Mouse (Mus musculus): Measurements from ENCODE around the gene Sik3. TPM values are rescaled to one million over a fixed set of nuclear protein-coding genes. Genes with fewer than 3 reads are reported as not detected.

Sik3 gene
- polyA plus RNA-seq, 1 experiment from 2014 or later: 5.6 TPM

DNA sequence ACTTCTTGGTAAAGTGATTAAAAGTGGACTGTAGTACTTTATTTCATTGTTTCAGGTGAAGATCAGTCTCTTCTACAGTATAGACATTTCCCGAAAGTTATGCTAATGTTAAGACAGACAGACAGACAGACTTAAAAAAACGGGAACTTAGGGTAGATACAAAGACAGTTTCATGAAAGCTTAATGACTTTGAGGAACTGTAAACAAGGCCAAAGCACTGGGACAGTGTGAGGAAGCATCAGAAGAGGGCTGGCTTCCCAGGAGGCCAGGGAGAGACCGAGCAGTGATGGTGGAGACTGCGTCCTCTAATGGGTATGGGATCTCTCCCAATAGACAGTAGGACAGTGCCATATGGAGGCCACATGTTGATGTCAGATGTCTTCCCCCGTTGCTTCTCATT is 86.5 kb downstream of the Sik3 start:
- WGBS: 91% methylated on average over 5 of the region's 5 CpGs
- DNase-seq (ENCODE audit: extremely low spot score, low spot score): no peak

GRCm38 (mm10) chr9:46103154-46103553 is 90.5 kb downstream of the Sik3 start:
- Histone ChIP-seq H3K4me3 (no peak overlapping the region), H3K36me3 (replicated peaks) (no peaks in the 10 kb centered on the region; the same call in 1 of the 2 replicates), H3K27me3 (ENCODE audit: poor library complexity, severe bottlenecking) (no peaks in the 10 kb centered on the region), H3K4me1 (peaks cover 7% of the 10 kb centered on the region), H3K27ac (no peak overlapping the region), H3K9me3 (no peaks in the 10 kb centered on the region)
- no peak for DNase-seq (ENCODE audit: extremely low spot score, low spot score)
- 91% methylated on average over 7 of the region's 7 CpGs for WGBS

More for the DNA sequence above, 86.5 kb downstream of the Sik3 start:
- H3K27ac ChIP-seq: no peak overlapping the region
- H3K9me3 ChIP-seq: no peaks in the 10 kb centered on the region
- H3K4me1 ChIP-seq: 0 out of 2 replicates have a peak, but pooled peaks cover 4% of the 10 kb centered on the region
- no peak overlapping the region for H3K4me3 ChIP-seq
- no peaks in the 10 kb centered on the region for H3K27me3 ChIP-seq (ENCODE audit: poor library complexity, severe bottlenecking)
- H3K36me3 ChIP-seq (replicated peaks): no peaks in the 10 kb centered on the region; the same call in 1 of the 2 replicates

DNA sequence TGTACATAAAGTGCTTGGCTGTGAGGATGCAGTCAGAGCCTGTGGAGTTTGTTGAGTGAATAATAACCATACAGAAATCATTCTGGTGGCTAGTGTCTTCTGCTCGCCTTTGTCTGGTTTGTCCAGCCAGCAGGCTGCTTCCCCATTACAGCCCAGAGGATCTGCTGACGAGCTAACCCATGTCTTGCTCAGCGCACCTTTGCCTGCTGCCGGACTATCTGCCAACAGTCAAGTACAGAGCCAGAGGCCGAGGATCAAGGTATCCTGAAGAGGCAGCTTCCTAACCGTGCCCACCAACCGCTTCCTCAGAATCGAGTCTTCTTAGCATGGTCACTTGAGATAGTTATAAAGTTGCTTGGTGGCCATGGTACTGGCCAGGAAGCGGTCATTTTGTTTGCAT is 93.5 kb downstream of the Sik3 start:
- 90% methylated on average over 9 of the region's 9 CpGs for WGBS
- Histone ChIP-seq H3K4me1 (peaks cover 15% of the 10 kb centered on the region), H3K27ac (no peak overlapping the region), H3K4me3 (no peak overlapping the region), H3K9me3 (no peaks in the 10 kb centered on the region), H3K27me3 (ENCODE audit: poor library complexity, severe bottlenecking) (no peaks in the 10 kb centered on the region), H3K36me3 (replicated peaks) (no peaks in the 10 kb centered on the region; the same call in 1 of the 2 replicates)
- DNase-seq (ENCODE audit: extremely low spot score, low spot score): no peak

GRCm38 (mm10) chr9:46110648-46111047 is 98.0 kb downstream of the Sik3 start:
- no peak for DNase-seq (ENCODE audit: extremely low spot score, low spot score)
- Histone ChIP-seq H3K4me3 (no peak overlapping the region), H3K4me1 (peaks cover 34% of the 10 kb centered on the region), H3K27me3 (ENCODE audit: poor library complexity, severe bottlenecking) (no peaks in the 10 kb centered on the region), H3K27ac (no peak overlapping the region), H3K36me3 (replicated peaks) (no peaks in the 10 kb centered on the region), H3K9me3 (no peaks in the 10 kb centered on the region)
- 79% methylated on average over 7 of the region's 7 CpGs for WGBS

- DNase-seq (ENCODE audit: extremely low spot score, low spot score): no peak
- no peaks in the 10 kb centered on the region for H3K27me3 ChIP-seq (ENCODE audit: poor library complexity, severe bottlenecking)
- no peaks in the 10 kb centered on the region for H3K9me3 ChIP-seq
- H3K27ac ChIP-seq: no peak overlapping the region
- H3K4me1 ChIP-seq: peaks cover 41% of the 10 kb centered on the region
- no peaks in the 10 kb centered on the region for H3K36me3 ChIP-seq (replicated peaks)
- no peak overlapping the region for H3K4me3 ChIP-seq
These were observed 98.7 kb downstream of the Sik3 start for GRCm38 (mm10) chr9:46111334-46111733.

GRCm38 (mm10) chr9:46112246-46112645 is 99.6 kb downstream of the Sik3 start:
- DNase-seq (ENCODE audit: extremely low spot score, low spot score): no peak
- Histone ChIP-seq H3K27me3 (ENCODE audit: poor library complexity, severe bottlenecking) (no peaks in the 10 kb centered on the region), H3K4me3 (no peak overlapping the region), H3K4me1 (peaks cover 41% of the 10 kb centered on the region), H3K27ac (peak overlapping the region; percentile 49; the same call in 1 of the 2 replicates), H3K9me3 (no peaks in the 10 kb centered on the region), H3K36me3 (replicated peaks) (no peaks in the 10 kb centered on the region)
- WGBS: 74% methylated on average over 5 of the region's 5 CpGs

- peaks cover 16% of the 10 kb centered on the region for H3K36me3 ChIP-seq (replicated peaks)
- no peak for DNase-seq (ENCODE audit: extremely low spot score, low spot score)
- H3K27ac ChIP-seq: no peak overlapping the region
- H3K4me3 ChIP-seq: no peak overlapping the region
- peaks cover 10% of the 10 kb centered on the region; the same call in 1 of the 2 replicates for H3K9me3 ChIP-seq
- no peaks in the 10 kb centered on the region for H3K27me3 ChIP-seq (ENCODE audit: poor library complexity, severe bottlenecking)
- H3K4me1 ChIP-seq: peaks cover 46% of the 10 kb centered on the region
- 94% methylated on average over 8 of the region's 8 CpGs for WGBS
These were observed 106.3 kb downstream of the Sik3 start for GRCm38 (mm10) chr9:46118844-46119385.

DNA sequence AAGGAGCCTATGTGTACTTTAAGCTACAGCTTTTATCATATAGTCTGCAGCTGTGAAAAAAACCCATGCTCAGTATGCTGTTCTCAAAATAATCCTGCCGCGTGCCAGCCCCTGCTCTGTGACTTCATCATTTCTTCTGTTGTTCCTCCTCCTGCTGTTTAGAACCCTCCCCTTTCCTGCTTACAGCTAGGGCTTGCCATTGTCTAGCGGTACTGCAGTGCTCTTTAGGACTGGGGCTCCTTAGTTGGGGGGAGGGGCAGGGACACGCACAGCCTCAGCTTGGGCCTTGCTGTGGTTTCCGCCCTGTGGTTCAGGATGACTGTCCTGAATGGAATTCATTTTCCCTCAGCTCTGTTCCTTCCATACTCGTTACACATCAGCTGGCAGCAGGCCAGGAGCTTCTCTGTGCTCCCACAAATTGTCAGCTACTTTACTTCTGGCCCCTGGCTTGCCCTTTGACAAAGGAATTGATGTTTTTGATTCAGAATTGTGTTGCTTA is 107.4 kb downstream of the Sik3 start:
- H3K27ac ChIP-seq: peak overlapping the region; percentile 81
- H3K4me1 ChIP-seq: peaks cover 43% of the 10 kb centered on the region
- H3K9me3 ChIP-seq: peaks cover 10% of the 10 kb centered on the region; the same call in 1 of the 2 replicates
- H3K4me3 ChIP-seq: peak overlapping the region; percentile 15; the same call in 1 of the 2 replicates
- DNase-seq (ENCODE audit: extremely low spot score, low spot score): peak; percentile 72
- H3K27me3 ChIP-seq (ENCODE audit: poor library complexity, severe bottlenecking): no peaks in the 10 kb centered on the region
- H3K36me3 ChIP-seq (replicated peaks): peaks cover 25% of the 10 kb centered on the region
- 4% methylated on average over 6 of the region's 6 CpGs for WGBS

GRCm38 (mm10) chr9:46120468-46121253 is 108.0 kb downstream of the Sik3 start:
- Histone ChIP-seq H3K4me3 (peak overlapping the region; percentile 15; the same call in 1 of the 2 replicates), H3K36me3 (replicated peaks) (peaks cover 31% of the 10 kb centered on the region), H3K9me3 (peaks cover 10% of the 10 kb centered on the region; the same call in 1 of the 2 replicates), H3K27me3 (ENCODE audit: poor library complexity, severe bottlenecking) (no peaks in the 10 kb centered on the region), H3K27ac (peak overlapping the region; percentile 81), H3K4me1 (peaks cover 37% of the 10 kb centered on the region)
- DNase-seq (ENCODE audit: extremely low spot score, low spot score): no peak
- WGBS: 89% methylated on average over 6 of the region's 6 CpGs

DNA sequence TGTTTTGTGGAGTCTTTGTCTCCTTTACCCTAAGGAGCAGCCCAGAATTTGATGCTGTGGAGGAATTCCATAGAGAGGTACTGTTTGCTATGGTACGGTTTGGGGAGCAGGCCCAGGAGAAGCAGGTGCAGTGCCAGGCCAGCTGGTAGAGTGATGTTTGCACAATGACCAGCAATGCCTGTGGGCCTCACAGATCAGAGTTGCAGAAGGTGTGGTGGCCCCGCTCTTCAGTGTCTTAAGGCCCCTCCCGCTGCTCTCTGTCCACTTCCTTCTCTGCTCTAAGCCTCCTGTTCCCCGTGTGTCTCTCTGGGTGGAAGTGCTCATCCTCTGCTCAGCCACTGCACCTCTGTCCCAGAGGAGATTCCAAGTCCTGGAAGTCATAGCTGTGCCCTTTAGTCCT is 108.9 kb downstream of the Sik3 start:
- H3K27me3 ChIP-seq (ENCODE audit: poor library complexity, severe bottlenecking): no peaks in the 10 kb centered on the region
- peaks cover 34% of the 10 kb centered on the region for H3K36me3 ChIP-seq (replicated peaks)
- DNase-seq (ENCODE audit: extremely low spot score, low spot score): no peak
- WGBS: 86% methylated on average over 4 of the region's 4 CpGs
- peak overlapping the region; percentile 48 for H3K27ac ChIP-seq
- H3K4me1 ChIP-seq: peaks cover 36% of the 10 kb centered on the region
- H3K9me3 ChIP-seq: peaks cover 10% of the 10 kb centered on the region; the same call in 1 of the 2 replicates
- no peak overlapping the region for H3K4me3 ChIP-seq

DNA sequence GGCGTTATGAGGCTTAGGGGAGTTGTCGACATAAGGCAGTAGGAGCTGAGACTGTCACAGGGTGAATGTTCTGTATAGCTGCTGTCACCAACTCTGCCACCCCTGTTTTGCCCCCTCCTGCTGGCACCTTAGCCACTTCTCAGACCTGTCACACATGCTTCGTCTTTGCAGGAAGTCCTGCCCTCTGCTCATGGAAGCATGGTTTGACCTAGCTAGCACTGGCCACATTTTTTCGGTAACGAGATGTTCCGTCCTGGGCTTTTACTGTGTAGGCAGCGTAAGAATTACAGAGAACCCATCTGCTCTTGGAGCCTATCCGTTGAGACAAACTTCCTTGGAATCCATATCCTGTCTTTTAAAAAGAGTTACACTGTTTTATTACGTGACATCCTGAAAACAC is 110.1 kb downstream of the Sik3 start:
- DNase-seq (ENCODE audit: extremely low spot score, low spot score): no peak
- 0 out of 2 replicates have a peak overlapping the region, but pooled peaks have one; percentile 8 for H3K27ac ChIP-seq
- WGBS: 88% methylated on average over 9 of the region's 9 CpGs
- peaks cover 48% of the 10 kb centered on the region for H3K4me1 ChIP-seq
- peaks cover 10% of the 10 kb centered on the region; the same call in 1 of the 2 replicates for H3K9me3 ChIP-seq
- H3K36me3 ChIP-seq (replicated peaks): peaks cover 34% of the 10 kb centered on the region
- no peaks in the 10 kb centered on the region for H3K27me3 ChIP-seq (ENCODE audit: poor library complexity, severe bottlenecking)
- no peak overlapping the region for H3K4me3 ChIP-seq

DNA sequence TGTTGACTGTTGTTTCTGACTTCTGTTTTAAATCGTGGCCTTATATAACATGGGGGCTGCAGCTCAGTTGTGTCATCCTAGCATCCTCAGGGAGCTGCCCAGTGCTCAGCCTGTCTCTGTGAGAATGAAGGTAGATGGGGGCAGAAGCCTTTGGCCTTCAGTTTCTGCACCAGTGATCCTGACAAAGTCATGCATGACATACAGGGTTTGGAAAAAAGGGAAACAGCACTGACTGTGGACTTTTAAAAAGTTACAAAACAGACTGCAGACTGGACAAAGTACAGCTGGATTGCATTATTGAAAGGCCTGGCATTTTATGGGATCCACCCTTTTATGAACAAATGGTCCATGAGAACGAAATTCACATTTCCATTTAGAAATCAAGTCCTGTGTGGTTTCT is 113.7 kb downstream of the Sik3 start:
- Histone ChIP-seq H3K4me1 (peaks cover 33% of the 10 kb centered on the region), H3K27ac (no peak overlapping the region), H3K9me3 (no peaks in the 10 kb centered on the region), H3K36me3 (replicated peaks) (peaks cover 30% of the 10 kb centered on the region), H3K27me3 (ENCODE audit: poor library complexity, severe bottlenecking) (no peaks in the 10 kb centered on the region), H3K4me3 (no peak overlapping the region)
- WGBS: 79% methylated on average over 2 of the region's 2 CpGs
- no peak for DNase-seq (ENCODE audit: extremely low spot score, low spot score)

- 31% methylated on average over 5 of the region's 5 CpGs for WGBS
- H3K36me3 ChIP-seq (replicated peaks): peaks cover 30% of the 10 kb centered on the region
- H3K27ac ChIP-seq: no peak overlapping the region
- peaks cover 28% of the 10 kb centered on the region for H3K4me1 ChIP-seq
- DNase-seq (ENCODE audit: extremely low spot score, low spot score): no peak
- no peak overlapping the region for H3K4me3 ChIP-seq
- H3K9me3 ChIP-seq: no peaks in the 10 kb centered on the region
- H3K27me3 ChIP-seq (ENCODE audit: poor library complexity, severe bottlenecking): no peaks in the 10 kb centered on the region
These were observed 114.7 kb downstream of the Sik3 start for GRCm38 (mm10) chr9:46127326-46127725.

All from forebrain, embryonic 10.5 days (tissue).